Mouse (Mus musculus) bone marrow macrophage, adult 2 months (primary cell): Measurements from ENCODE around the gene Glcci1.

Source experiments
- CTCF ChIP-seq: IDR thresholded peaks from 2 replicates; pipeline ENCODE4 v1.5.1; 2012; ENCODE audit warnings: low read depth, mild to moderate bottlenecking, low read length, moderate library complexity
- POLR2A ChIP-seq: IDR thresholded peaks from 2 replicates; pipeline ENCODE4 v1.6.1; 2012; ENCODE audit warnings: mild to moderate bottlenecking, low read depth, low read length, borderline replicate concordance

DNA sequence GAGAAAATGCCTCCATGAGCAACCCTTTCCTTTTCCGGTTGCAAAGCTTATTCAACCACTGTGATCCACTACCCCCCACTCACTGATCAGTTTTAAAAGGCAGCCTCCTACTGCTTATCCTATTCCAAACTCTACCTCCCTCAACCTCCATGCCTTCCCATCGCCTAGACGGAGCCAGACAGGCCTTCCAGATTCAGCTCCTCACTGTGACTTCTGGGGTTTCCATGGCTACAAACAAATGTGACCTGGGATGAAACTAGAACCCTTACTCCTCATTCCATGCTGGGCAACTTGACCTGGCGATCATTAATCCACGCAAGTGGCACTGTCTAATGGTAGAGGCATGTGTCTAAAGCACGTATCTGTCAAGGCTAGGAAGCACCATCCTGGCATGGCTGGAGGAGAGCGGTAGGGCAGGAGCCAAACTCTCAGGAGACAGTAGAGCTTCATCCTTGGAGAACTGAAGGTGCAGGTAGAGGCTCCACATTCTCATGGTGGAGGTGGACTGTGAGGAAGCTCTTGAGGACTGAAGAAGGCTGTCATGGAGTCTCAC lies 119.4 kb downstream of the Glcci1 start:
- TF ChIP-seq POLR2A, result no peak
- no peak for TF ChIP-seq CTCF
